Mouse (Mus musculus): Measurements from ENCODE around the gene Lnx1.

GRCm38 (mm10) chr5:74702766-74703165 is at the start of gene Lnx1:
- TF ChIP-seq CTCF (IDR thresholded peaks at IDR 0.05; ENCODE audit: extremely low read depth, insufficient read depth, insufficient read length, insufficient replicate concordance) = no peak
- TF ChIP-seq POLR2A (IDR thresholded peaks at IDR 0.05; ENCODE audit: low read depth, low read length) = no peak
